Mouse (Mus musculus) embryonic fibroblast, embryonic 13.5 days (primary cell): Measurements from ENCODE around the gene Sestd1. TPM values are rescaled to one million over a fixed set of nuclear protein-coding genes. Genes with fewer than 3 reads are reported as not detected.

Source experiments
- H3K27ac ChIP-seq: 2 replicates; pipeline ENCODE4 v1.5.1; 2012; ENCODE audit warnings: low read length, control low read depth, inconsistent platforms; ENCODE audit not compliant: insufficient read depth
- H3K4me1 ChIP-seq: 2 replicates; pipeline ENCODE4 v1.6.1; 2011; ENCODE audit warnings: low read length; ENCODE audit not compliant: control insufficient read depth, insufficient read depth
- H3K4me3 ChIP-seq: 2 replicates; pipeline ENCODE4 v1.5.1; 2011; ENCODE audit warnings: mild to moderate bottlenecking, control low read depth, low read length; ENCODE audit not compliant: insufficient read depth
- CTCF ChIP-seq: IDR thresholded peaks from 2 replicates; pipeline ENCODE4 v1.5.1; 2011; ENCODE audit warnings: mild to moderate bottlenecking, control low read depth, low read length, moderate library complexity, borderline replicate concordance; ENCODE audit not compliant: insufficient read depth
- POLR2A ChIP-seq: IDR thresholded peaks from 2 replicates; pipeline ENCODE4 v1.6.1; 2011; ENCODE audit warnings: low read depth, mild to moderate bottlenecking, control low read depth, low read length, moderate library complexity
- polyA plus RNA-seq: library from polyadenylated mRNA; stranded (reverse); fragments of >200 nt; gene quantifications from 2 replicates; pipeline ENCODE4 v1.2.4, GENCODE M21; 2011; ENCODE audit warnings: low read depth; ENCODE audit not compliant: missing spikeins, insufficient read length

Gene Sestd1
- polyA plus RNA-seq, 1 experiment, result 28.1 TPM

- peaks cover 32% of the 10 kb centered on the region for H3K4me1 ChIP-seq
- H3K4me3 ChIP-seq, result no peak overlapping the region
- no peak for TF ChIP-seq POLR2A
- no peak for TF ChIP-seq CTCF
- H3K27ac ChIP-seq, result peak overlapping the region; percentile 65; the same call in 1 of the 2 replicates
Measured at GRCm38 (mm10) chr2:77270781-77271180, 9.6 kb downstream of the Sestd1 start.

GRCm38 (mm10) chr2:77270136-77270535, 10.3 kb downstream of the Sestd1 start:
- Histone ChIP-seq H3K27ac (peak overlapping the region; percentile 81), H3K4me3 (no peak overlapping the region), H3K4me1 (peaks cover 32% of the 10 kb centered on the region)
- TF ChIP-seq CTCF (no peak), POLR2A (no peak)

- Histone ChIP-seq H3K4me1 (peaks cover 32% of the 10 kb centered on the region), H3K4me3 (no peak overlapping the region), H3K27ac (peak overlapping the region; percentile 81)
- TF ChIP-seq CTCF (no peak), POLR2A (no peak)
Measured at GRCm38 (mm10) chr2:77268612-77269239, 11.7 kb downstream of the Sestd1 start.

- no peak overlapping the region for H3K4me3 ChIP-seq
- TF ChIP-seq POLR2A (no peak), CTCF (no peak)
- no peak overlapping the region for H3K27ac ChIP-seq
- H3K4me1 ChIP-seq, result peaks cover 31% of the 10 kb centered on the region
Measured at GRCm38 (mm10) chr2:77266931-77267330, 13.5 kb downstream of the Sestd1 start.

- Histone ChIP-seq H3K4me3 (no peak overlapping the region), H3K4me1 (peaks cover 27% of the 10 kb centered on the region), H3K27ac (no peak overlapping the region)
- TF ChIP-seq CTCF (no peak), POLR2A (no peak)
Measured at GRCm38 (mm10) chr2:77266011-77266410, 14.4 kb downstream of the Sestd1 start.

- H3K4me3 ChIP-seq, result no peak overlapping the region
- H3K4me1 ChIP-seq, result peaks cover 22% of the 10 kb centered on the region
- no peak for TF ChIP-seq CTCF
- no peak for TF ChIP-seq POLR2A
- no peak overlapping the region for H3K27ac ChIP-seq
Measured at GRCm38 (mm10) chr2:77265301-77265700, 15.1 kb downstream of the Sestd1 start.

GRCm38 (mm10) chr2:77264550-77264949, 15.8 kb downstream of the Sestd1 start:
- Histone ChIP-seq H3K4me3 (no peak overlapping the region), H3K27ac (no peak overlapping the region)
- TF ChIP-seq CTCF (no peak), POLR2A (no peak)

GRCm38 (mm10) chr2:77263477-77264435, 16.6 kb downstream of the Sestd1 start:
- H3K4me1 ChIP-seq, result peaks cover 12% of the 10 kb centered on the region
- TF ChIP-seq CTCF, result no peak
- no peak for TF ChIP-seq POLR2A
- H3K4me3 ChIP-seq, result no peak overlapping the region
- H3K27ac ChIP-seq, result no peak overlapping the region

More at GRCm38 (mm10) chr2:77264550-77264949, 15.8 kb downstream of the Sestd1 start:
- peaks cover 20% of the 10 kb centered on the region for H3K4me1 ChIP-seq

- H3K4me1 ChIP-seq, result peaks cover 5% of the 10 kb centered on the region; the same call in 1 of the 2 replicates
- H3K4me3 ChIP-seq, result no peak overlapping the region
- TF ChIP-seq CTCF, result no peak
- no peak for TF ChIP-seq POLR2A
- no peak overlapping the region for H3K27ac ChIP-seq
Measured at GRCm38 (mm10) chr2:77260134-77260533, 20.3 kb downstream of the Sestd1 start.
